Mouse (Mus musculus) liver, postnatal 0 days (tissue): Measurements from ENCODE around the gene Mcam. TPM values are rescaled to one million over a fixed set of nuclear protein-coding genes. Genes with fewer than 3 reads are reported as not detected.
A peak's percentile ranks its signal among the peaks of the same experiment; 100 is the strongest.

Source experiments
- ATAC-seq: fragments of 200-750 bp; cut with Nextera tagmentation; 2 replicates; pipeline ENCODE4 v1.8.0; 2017; ENCODE audit warnings: mild to moderate bottlenecking, moderate library complexity
- DNase-seq: peaks from one replicate; pipeline ENCODE4 v3.0.0-alpha.2; 2016
- H3K27ac ChIP-seq: fragments of 300-500 bp; sonication (generic); 2 replicates; pipeline ENCODE4 v1.5.1; 2014; ENCODE audit warnings: antibody characterized with exemption, moderate library complexity, mild to moderate bottlenecking, low read depth
- H3K27me3 ChIP-seq: fragments of 300-500 bp; sonication (generic); 2 replicates; pipeline ENCODE4 v1.6.1; 2014; ENCODE audit warnings: low read length, control low read depth, mixed read lengths; ENCODE audit not compliant: insufficient read depth
- H3K36me3 ChIP-seq: fragments of 300-500 bp; sonication (generic); replicated peaks from 2 replicates; pipeline ENCODE4 v1.6.1; 2014; ENCODE audit warnings: mild to moderate bottlenecking, control low read depth, low read length, moderate library complexity, mixed read lengths; ENCODE audit not compliant: insufficient read depth
- H3K4me1 ChIP-seq: fragments of 300-500 bp; sonication (generic); 2 replicates; pipeline ENCODE4 v1.6.1; 2014; ENCODE audit warnings: antibody characterized with exemption, mild to moderate bottlenecking, control low read depth; ENCODE audit not compliant: insufficient read depth
- H3K4me2 ChIP-seq: fragments of 300-500 bp; sonication (generic); 2 replicates; pipeline ENCODE4 v1.6.1; 2014; ENCODE audit warnings: low read depth, mild to moderate bottlenecking, low read length, moderate library complexity, mixed read lengths
- H3K4me3 ChIP-seq: fragments of 300-500 bp; sonication (generic); 2 replicates; pipeline ENCODE4 v1.5.1; 2014; ENCODE audit warnings: low read depth, low read length
- H3K9ac ChIP-seq: fragments of 300-500 bp; sonication (generic); replicated peaks from 2 replicates; pipeline ENCODE4 v1.6.1; 2014; ENCODE audit warnings: mild to moderate bottlenecking, moderate library complexity
- H3K9me3 ChIP-seq: fragments of 300-500 bp; sonication (generic); 2 replicates; pipeline ENCODE4 v1.6.1; 2016; ENCODE audit warnings: mild to moderate bottlenecking, control low read depth, low read length, mixed read lengths
- CTCF ChIP-seq: sonication (generic); IDR thresholded peaks from 2 replicates; pipeline ENCODE4 v1.5.1; 2016; ENCODE audit warnings: antibody characterized with exemption, low read depth
- EP300 ChIP-seq: IDR thresholded peaks from 2 replicates; pipeline ENCODE4 v1.6.1; 2016; ENCODE audit warnings: antibody characterized with exemption, low read depth, mild to moderate bottlenecking
- WGBS: fragments of 180-500 bp; shearing (Covaris S2); extraction: QIAGEN DNeasy Blood & Tissue Kit; methylation state at CpG from one replicate; pipeline ENCODE4 v1.1.7; 2014; ENCODE audit not compliant: insufficient replicate concordance; 5-methylcytosine and 5-hydroxymethylcytosine counted together
- polyA plus RNA-seq: library from polyadenylated mRNA; unstranded; fragments of >200 nt; fragmentation: Nextera tagmentation; extraction: Ambion mirVana; gene quantifications from 2 replicates; pipeline ENCODE4 v1.2.1, GENCODE M21; 2015

Mcam gene
- polyA plus RNA-seq, 1 experiment from 2014 or later, result 4.5 TPM

- no peak for DNase-seq
- 34% methylated on average over 7 of the region's 7 CpGs for WGBS
- Histone ChIP-seq H3K36me3 (no peaks in the 10 kb centered on the region), H3K9ac (no peak overlapping the region), H3K4me1 (peaks cover 31% of the 10 kb centered on the region), H3K27me3 (peaks cover 57% of the 10 kb centered on the region), H3K4me3 (no peak overlapping the region), H3K4me2 (no peak overlapping the region), H3K27ac (peak overlapping the region; percentile 80), H3K9me3 (no peaks in the 10 kb centered on the region)
- TF ChIP-seq CTCF, result no peak
- no peak for TF ChIP-seq EP300
- ATAC-seq, result no peak
Measured at GRCm38 (mm10) chr9:44131276-44131590, 3.0 kb upstream of the Mcam start.

- H3K9me3 ChIP-seq, result no peaks in the 10 kb centered on the region
- no peak overlapping the region for H3K9ac ChIP-seq
- TF ChIP-seq CTCF (no peak), EP300 (no peak)
- no peak for DNase-seq
- no peak overlapping the region for H3K27ac ChIP-seq
- WGBS, result 60% methylated on average over 5 of the region's 5 CpGs
- ATAC-seq, result no peak
- no peak overlapping the region for H3K4me3 ChIP-seq
- no peak overlapping the region for H3K4me2 ChIP-seq
- no peaks in the 10 kb centered on the region for H3K36me3 ChIP-seq
- H3K27me3 ChIP-seq, result peaks cover 66% of the 10 kb centered on the region
- peaks cover 25% of the 10 kb centered on the region for H3K4me1 ChIP-seq
Measured at GRCm38 (mm10) chr9:44132200-44132599, 2.1 kb upstream of the Mcam start.

- Histone ChIP-seq H3K4me1 (peaks cover 25% of the 10 kb centered on the region), H3K9me3 (no peaks in the 10 kb centered on the region), H3K4me2 (peak overlapping the region; percentile 73), H3K27ac (no peak overlapping the region), H3K4me3 (no peak overlapping the region), H3K9ac (no peak overlapping the region), H3K27me3 (peaks cover 65% of the 10 kb centered on the region), H3K36me3 (no peaks in the 10 kb centered on the region)
- 30% methylated on average over 2 of the region's 2 CpGs for WGBS
- no peak for DNase-seq
- TF ChIP-seq EP300 (no peak), CTCF (no peak)
- no peak for ATAC-seq
Measured at GRCm38 (mm10) chr9:44133287-44133686, 982 bp upstream of the Mcam start.

GRCm38 (mm10) chr9:44134851-44135730, 822 bp downstream of the Mcam start:
- ATAC-seq, result no peak
- Histone ChIP-seq H3K4me1 (peaks cover 19% of the 10 kb centered on the region), H3K4me3 (peak overlapping the region; percentile 50), H3K27ac (no peak overlapping the region), H3K4me2 (peak overlapping the region; percentile 73), H3K36me3 (no peaks in the 10 kb centered on the region), H3K9me3 (no peaks in the 10 kb centered on the region), H3K9ac (peak overlapping the region; percentile 47), H3K27me3 (peaks cover 63% of the 10 kb centered on the region)
- peak; percentile 48 for DNase-seq
- no peak for TF ChIP-seq CTCF
- TF ChIP-seq EP300, result no peak
- WGBS, result 4% methylated on average over 46 of the region's 49 CpGs

- Histone ChIP-seq H3K4me2 (peak overlapping the region; percentile 73), H3K27me3 (peaks cover 57% of the 10 kb centered on the region), H3K36me3 (no peaks in the 10 kb centered on the region), H3K9me3 (no peaks in the 10 kb centered on the region), H3K4me1 (peaks cover 12% of the 10 kb centered on the region), H3K4me3 (peak overlapping the region; percentile 50), H3K9ac (peak overlapping the region; percentile 47), H3K27ac (no peak overlapping the region)
- DNase-seq, result no peak
- 50% methylated on average over 7 of the region's 7 CpGs for WGBS
- ATAC-seq, result no peak
- no peak for TF ChIP-seq CTCF
Measured at GRCm38 (mm10) chr9:44135731-44136411, 1.6 kb downstream of the Mcam start.

- no peak for ATAC-seq
Measured at GRCm38 (mm10) chr9:44137846-44138245, 3.6 kb downstream of the Mcam start.

More at GRCm38 (mm10) chr9:44137846-44138245, 3.6 kb downstream of the Mcam start:
- Histone ChIP-seq H3K27ac (no peak overlapping the region), H3K36me3 (peaks cover 9% of the 10 kb centered on the region), H3K4me2 (no peak overlapping the region), H3K27me3 (peaks cover 42% of the 10 kb centered on the region), H3K4me1 (peaks cover 12% of the 10 kb centered on the region), H3K9ac (no peak overlapping the region), H3K4me3 (no peak overlapping the region), H3K9me3 (no peaks in the 10 kb centered on the region)
- no peak for TF ChIP-seq CTCF
- no peak for TF ChIP-seq EP300
- 18% methylated on average over 4 of the region's 4 CpGs for WGBS
- DNase-seq, result no peak
